Mouse (Mus musculus) brain, embryonic 14.5 days (tissue): ENCODE results near the gene Cenpn. TPM values are rescaled to one million over a fixed set of nuclear protein-coding genes. Genes with fewer than 3 reads are reported as not detected.
A peak's percentile ranks its signal among the peaks of the same experiment; 100 is the strongest.

Experiments used
- DNase-seq: peaks from one replicate; pipeline ENCODE4 v3.0.0-alpha.2; 2011; ENCODE audit warnings: low read depth
- CTCF ChIP-seq: fragments of 200-500 bp; IDR thresholded peaks from 2 replicates; pipeline ENCODE4 v1.5.1; 2012; ENCODE audit warnings: inconsistent platforms, mild to moderate bottlenecking, moderate library complexity, borderline replicate concordance; ENCODE audit not compliant: insufficient read depth, insufficient read length; ENCODE audit errors: extremely low read depth
- POLR2A ChIP-seq: fragments of 200-500 bp; IDR thresholded peaks from 2 replicates; pipeline ENCODE4 v1.6.1; 2012; ENCODE audit warnings: mild to moderate bottlenecking, inconsistent platforms, borderline replicate concordance; ENCODE audit not compliant: poor library complexity, insufficient read depth, insufficient read length, severe bottlenecking; ENCODE audit errors: extremely low read depth
- polyA plus RNA-seq: library from polyadenylated mRNA; depleted of rRNA; stranded (reverse); fragments of >200 nt; gene quantifications from 2 replicates; pipeline ENCODE4 v1.2.3, GENCODE M21; 2012

Gene Cenpn
- polyA plus RNA-seq, 1 experiment: 12.0 TPM

- no peak for TF ChIP-seq POLR2A
- TF ChIP-seq CTCF: no peak
- DNase-seq: no peak
These were observed 26.0 kb upstream of the Cenpn start for GRCm38 (mm10) chr8:116895521-116895920.

DNA sequence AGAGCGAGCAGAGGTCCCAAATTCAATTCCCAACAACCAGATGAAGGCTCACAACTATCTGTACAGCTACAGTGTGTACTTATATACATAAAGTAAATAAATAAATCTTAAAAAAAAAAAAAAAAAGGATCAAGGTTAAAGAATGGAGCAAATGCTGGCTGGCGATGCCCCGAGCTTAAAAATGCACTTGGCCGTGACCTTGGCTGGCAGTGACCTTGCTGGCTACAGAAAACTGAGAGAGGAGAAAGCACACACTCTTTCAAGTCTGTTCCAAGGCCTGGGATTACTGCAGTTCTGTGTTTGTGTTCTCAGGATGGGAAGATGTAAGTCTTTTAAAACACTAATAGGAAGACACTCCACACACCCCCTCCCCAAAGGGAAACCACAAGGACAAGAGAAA, 16.8 kb upstream of the Cenpn start:
- no peak for TF ChIP-seq CTCF
- no peak for TF ChIP-seq POLR2A
- no peak for DNase-seq

DNA sequence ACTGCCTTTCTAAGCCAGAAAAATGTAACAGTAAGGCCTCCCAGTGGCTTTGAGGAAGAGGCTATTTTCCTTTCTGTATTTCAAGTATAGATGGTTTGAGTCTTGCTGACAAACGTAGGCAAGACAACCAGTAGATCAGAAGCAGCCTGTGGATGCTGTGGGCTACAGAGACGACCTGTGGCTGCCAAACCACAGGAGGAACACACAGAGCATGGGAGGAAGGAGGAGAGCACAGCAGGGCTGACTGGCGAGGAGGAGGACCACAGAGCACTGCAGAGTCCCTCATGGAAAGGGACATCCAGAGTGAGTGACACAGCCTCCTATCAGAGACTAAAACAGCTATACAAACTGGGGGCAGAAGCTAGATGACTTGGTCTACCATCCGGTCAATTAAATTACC, 16.3 kb upstream of the Cenpn start:
- no peak for DNase-seq
- TF ChIP-seq CTCF (no peak), POLR2A (no peak)

DNA sequence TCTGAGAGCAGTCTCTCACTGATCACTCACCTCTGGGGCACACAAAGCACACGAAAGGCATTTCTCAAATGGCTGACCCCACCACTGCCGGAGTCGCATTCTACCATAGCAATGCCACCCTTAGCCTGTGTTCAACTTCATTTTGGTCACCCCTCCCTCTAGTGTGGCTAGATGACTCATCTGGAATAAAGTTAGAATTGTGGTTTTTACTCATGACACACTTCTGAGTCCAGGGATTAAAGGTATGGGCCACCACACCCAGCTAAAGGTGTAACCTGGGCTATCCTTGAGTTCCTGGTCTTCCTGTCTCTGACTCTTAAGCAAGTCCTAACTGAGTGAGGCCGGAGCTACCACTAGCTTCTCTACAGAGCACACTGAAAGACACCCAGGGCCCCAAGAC, 15.7 kb upstream of the Cenpn start:
- TF ChIP-seq CTCF: no peak
- no peak for TF ChIP-seq POLR2A
- no peak for DNase-seq

- no peak for DNase-seq
- TF ChIP-seq POLR2A (no peak), CTCF (no peak)
These were observed 559 bp upstream of the Cenpn start for GRCm38 (mm10) chr8:116921005-116921336.

DNA sequence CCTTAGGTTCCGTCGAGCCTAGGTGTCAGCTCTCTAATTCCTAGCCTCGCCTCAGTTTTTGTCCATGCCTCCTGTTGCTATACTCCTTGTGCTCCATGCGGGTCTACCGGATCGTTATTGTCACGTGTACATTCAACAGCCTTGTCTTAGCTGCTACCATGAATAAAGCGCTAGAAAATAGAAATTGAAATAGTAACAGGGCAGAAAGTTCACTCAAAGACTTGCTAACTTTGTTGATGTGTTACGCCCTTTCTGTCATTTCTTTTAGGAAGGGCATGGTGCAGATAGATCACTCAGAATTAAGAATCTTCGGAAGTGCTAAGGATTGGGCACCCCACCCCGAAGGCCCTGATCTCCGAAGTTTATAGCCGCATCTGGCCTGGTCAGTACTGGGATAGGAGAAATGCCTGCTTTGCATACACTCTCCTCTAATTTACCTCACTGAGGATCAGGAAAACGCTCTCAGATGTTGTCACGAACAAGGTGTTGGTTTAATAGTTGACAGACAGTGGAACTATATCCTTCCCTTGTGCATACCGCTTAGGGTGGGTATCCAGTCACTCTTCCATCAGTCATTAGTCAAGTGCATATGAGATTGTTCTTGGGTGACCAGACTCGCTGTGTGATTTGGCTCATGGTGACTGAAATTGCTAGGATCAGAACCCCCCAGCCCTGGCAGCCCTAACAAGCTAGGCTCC, 679 bp downstream of the Cenpn start:
- TF ChIP-seq POLR2A: no peak
- no peak for TF ChIP-seq CTCF
- DNase-seq: no peak

DNA sequence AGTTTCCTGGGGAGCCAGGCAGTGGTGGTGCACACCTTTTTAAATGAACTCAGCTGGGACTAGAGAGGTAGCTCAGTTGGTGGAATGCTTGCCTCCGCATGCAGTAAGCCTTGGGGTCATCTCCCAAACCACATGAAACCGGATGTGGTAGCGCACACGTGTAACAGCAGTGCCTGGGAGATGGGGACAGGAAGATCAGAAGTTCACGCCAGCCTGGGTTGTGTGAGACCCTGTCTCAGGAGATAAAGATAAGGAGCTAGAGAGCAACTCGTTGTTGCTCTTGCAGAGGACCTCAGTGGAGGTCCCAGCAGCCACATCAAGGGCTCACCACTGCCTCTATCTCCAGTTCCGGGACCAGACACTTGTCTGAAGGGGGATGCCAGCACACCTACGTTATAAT, 2.0 kb downstream of the Cenpn start:
- TF ChIP-seq CTCF (no peak), POLR2A (no peak)
- DNase-seq: no peak

DNA sequence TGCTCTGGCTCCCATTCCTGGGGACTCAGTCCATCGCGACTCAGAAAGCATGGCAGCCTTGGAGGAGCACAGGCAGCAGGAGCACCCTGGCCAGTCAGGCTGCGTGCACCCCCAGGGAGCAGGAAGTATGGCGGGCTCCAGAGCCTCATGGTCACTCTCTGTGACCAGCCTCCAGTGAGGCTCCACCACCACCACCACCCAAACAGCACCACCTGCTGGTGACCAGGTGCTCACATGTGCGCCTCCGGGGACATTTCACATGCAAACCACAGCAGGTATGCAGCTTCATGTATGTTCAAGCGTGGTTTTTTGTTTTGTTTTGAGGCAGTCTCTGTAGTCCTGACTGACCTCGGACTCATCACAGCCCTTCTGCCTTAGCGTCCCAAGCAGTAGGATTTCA, 6.3 kb downstream of the Cenpn start:
- DNase-seq: no peak
- TF ChIP-seq POLR2A (no peak), CTCF (peak; percentile 53; the same call in 1 of the 2 replicates)

DNA sequence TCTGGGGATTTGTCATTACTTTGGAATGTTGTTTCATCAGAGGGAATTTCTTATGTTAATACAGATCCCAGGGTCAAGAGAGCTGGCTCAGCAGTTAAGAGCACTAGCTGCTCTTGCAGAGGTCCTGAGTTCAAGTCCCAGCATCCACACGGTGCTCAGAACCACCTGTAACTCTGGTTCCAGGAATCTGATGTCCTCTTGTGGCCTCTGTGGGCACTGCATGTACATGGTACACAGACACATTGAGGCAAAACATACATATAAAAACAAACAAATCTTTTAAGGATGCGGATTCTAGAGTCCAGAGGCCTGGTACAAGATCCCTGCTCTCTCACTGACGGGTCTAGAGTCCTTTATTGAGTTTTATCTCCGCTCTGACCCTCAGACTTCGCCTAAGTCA, 7.1 kb downstream of the Cenpn start:
- no peak for DNase-seq

DNA sequence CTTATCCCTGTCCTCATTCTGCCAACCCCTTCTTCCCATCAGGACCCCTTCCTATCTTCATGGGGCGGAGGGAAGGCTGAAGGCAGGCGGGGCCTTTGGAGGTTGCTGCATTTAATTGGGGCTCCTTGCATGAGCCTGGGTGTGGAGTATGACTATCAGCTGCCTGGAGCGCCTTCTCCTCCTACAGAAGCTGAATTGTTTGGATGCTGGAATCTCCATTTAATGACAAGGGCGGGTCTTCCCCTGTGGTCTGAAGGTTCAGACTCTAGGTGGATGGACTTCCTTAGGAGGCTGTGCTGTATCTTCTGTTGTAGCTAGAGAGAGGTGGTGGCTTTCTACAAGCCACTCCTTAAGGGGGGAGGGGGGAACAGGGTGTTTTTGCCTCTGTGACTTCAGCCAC, 13.4 kb downstream of the Cenpn start:
- TF ChIP-seq CTCF (no peak), POLR2A (no peak)
- no peak for DNase-seq

More for the DNA sequence above, 7.1 kb downstream of the Cenpn start:
- TF ChIP-seq CTCF: peak; percentile 8; the same call in 1 of the 2 replicates
- no peak for TF ChIP-seq POLR2A

DNA sequence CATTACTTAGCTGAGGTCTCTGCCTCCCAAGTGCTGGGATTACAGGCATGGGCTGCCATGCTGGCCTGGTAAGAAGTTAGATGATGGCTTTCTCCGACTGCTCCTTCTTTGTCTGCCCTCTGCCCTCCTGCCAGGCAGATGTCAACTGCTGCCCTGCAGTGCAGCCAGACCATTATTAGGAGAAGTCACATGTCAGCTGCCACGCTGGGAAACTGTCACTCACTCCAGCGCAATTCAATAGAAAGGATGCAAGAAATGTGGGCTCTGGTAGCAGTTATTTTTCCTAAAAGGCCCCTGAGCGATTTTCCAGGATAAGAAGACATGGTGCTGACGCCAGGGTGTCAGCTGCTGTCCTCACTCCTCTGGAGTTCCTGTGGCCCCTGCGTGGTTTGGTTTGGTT, 14.0 kb downstream of the Cenpn start:
- peak; percentile 13 for DNase-seq
- TF ChIP-seq POLR2A (no peak), CTCF (no peak)

DNA sequence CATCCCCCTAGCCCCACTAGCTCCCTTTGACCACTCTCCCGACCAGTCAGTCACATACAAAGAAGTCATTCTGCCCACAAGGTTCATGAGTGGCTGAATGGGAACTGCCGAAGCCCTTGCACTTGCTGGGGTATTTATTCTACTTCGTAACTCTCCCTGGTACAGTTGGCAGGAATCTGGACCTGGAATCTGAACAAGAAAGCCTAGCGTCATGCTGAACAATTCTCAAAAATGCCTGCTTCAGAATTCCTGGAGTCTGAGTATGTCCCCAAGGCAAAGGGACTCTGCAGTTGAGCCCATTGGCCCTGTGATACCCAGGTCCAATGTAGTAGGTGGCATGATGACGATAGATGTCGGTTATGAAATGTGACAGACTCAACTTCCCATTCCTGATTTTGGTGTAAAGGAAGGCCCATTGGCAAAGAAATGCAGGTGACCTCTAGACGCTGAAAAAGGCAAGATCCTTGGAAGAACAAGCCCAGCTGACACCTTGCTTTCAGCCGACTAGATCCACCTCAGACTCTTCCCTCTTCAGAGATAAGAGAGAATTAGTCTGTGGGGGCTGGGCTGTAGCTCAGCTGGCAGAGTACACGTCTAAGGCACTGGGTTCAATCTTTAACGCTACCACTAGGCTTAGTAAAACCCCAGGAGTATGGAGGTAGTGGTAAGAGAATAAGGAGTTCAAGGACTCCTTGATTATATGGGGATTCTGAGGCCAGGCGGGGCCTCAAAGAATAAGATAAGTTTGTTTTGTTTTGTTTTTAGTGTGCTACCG, 20.9 kb downstream of the Cenpn start:
- no peak for DNase-seq
- no peak for TF ChIP-seq POLR2A
- no peak for TF ChIP-seq CTCF
